Mouse (Mus musculus): ENCODE results near the gene Stard3nl. TPM values are rescaled to one million over a fixed set of nuclear protein-coding genes. Genes with fewer than 3 reads are reported as not detected.

Gene Stard3nl
- polyA plus RNA-seq, 1 experiment from 2014 or later: 219 TPM

- H3K9me3 ChIP-seq (replicated peaks): no peaks in the 10 kb centered on the region
- WGBS: 78% methylated on average over 6 of the region's 6 CpGs
- H3K9ac ChIP-seq (replicated peaks): no peak overlapping the region
- H3K4me3 ChIP-seq (replicated peaks): no peak overlapping the region
- no peaks in the 10 kb centered on the region for H3K27me3 ChIP-seq (replicated peaks)
- peaks cover 3% of the 10 kb centered on the region; the same call in 1 of the 2 replicates for H3K4me1 ChIP-seq
- no peak for ATAC-seq (ENCODE audit: low FRiP score)
- no peak overlapping the region for H3K27ac ChIP-seq (replicated peaks)
- no peak overlapping the region for H3K4me2 ChIP-seq
- H3K36me3 ChIP-seq: peaks cover 9% of the 10 kb centered on the region
These were observed 16.3 kb downstream of the Stard3nl start for GRCm38 (mm10) chr13:19379313-19379712.

- ATAC-seq (ENCODE audit: low FRiP score): no peak
- H3K36me3 ChIP-seq: peaks cover 62% of the 10 kb centered on the region
- WGBS: 23% methylated on average over 8 of the region's 8 CpGs
These were observed 23.4 kb downstream of the Stard3nl start for GRCm38 (mm10) chr13:19372133-19372729.

GRCm38 (mm10) chr13:19368817-19369216 lies 26.8 kb downstream of the Stard3nl start:
- no peak overlapping the region for H3K4me3 ChIP-seq (replicated peaks)
- H3K9me3 ChIP-seq (replicated peaks): no peaks in the 10 kb centered on the region
- ATAC-seq (ENCODE audit: low FRiP score): no peak
- H3K4me1 ChIP-seq: no peaks in the 10 kb centered on the region
- H3K27ac ChIP-seq (replicated peaks): no peak overlapping the region
- 87% methylated on average over 6 of the region's 6 CpGs for WGBS
- no peak overlapping the region for H3K9ac ChIP-seq (replicated peaks)
- H3K27me3 ChIP-seq (replicated peaks): no peaks in the 10 kb centered on the region
- H3K4me2 ChIP-seq: no peak overlapping the region
- H3K36me3 ChIP-seq: peaks cover 62% of the 10 kb centered on the region

More at GRCm38 (mm10) chr13:19372133-19372729, 23.4 kb downstream of the Stard3nl start:
- no peak overlapping the region for H3K4me3 ChIP-seq (replicated peaks)
- no peak overlapping the region for H3K27ac ChIP-seq (replicated peaks)
- no peak overlapping the region for H3K9ac ChIP-seq (replicated peaks)
- H3K27me3 ChIP-seq (replicated peaks): no peaks in the 10 kb centered on the region
- H3K4me2 ChIP-seq: no peak overlapping the region
- no peaks in the 10 kb centered on the region for H3K4me1 ChIP-seq
- no peaks in the 10 kb centered on the region for H3K9me3 ChIP-seq (replicated peaks)

GRCm38 (mm10) chr13:19367536-19367935 lies 28.1 kb downstream of the Stard3nl start:
- no peaks in the 10 kb centered on the region for H3K27me3 ChIP-seq (replicated peaks)
- no peak overlapping the region for H3K4me2 ChIP-seq
- H3K36me3 ChIP-seq: peaks cover 58% of the 10 kb centered on the region
- WGBS: 65% methylated on average over 7 of the region's 7 CpGs
- no peak overlapping the region for H3K9ac ChIP-seq (replicated peaks)
- H3K27ac ChIP-seq (replicated peaks): no peak overlapping the region
- no peaks in the 10 kb centered on the region for H3K4me1 ChIP-seq
- H3K9me3 ChIP-seq (replicated peaks): no peaks in the 10 kb centered on the region
- ATAC-seq (ENCODE audit: low FRiP score): no peak
- H3K4me3 ChIP-seq (replicated peaks): no peak overlapping the region

- ATAC-seq (ENCODE audit: low FRiP score): no peak
- Histone ChIP-seq H3K4me2 (no peak overlapping the region), H3K4me3 (replicated peaks) (no peak overlapping the region), H3K27me3 (replicated peaks) (no peaks in the 10 kb centered on the region), H3K9ac (replicated peaks) (no peak overlapping the region), H3K27ac (replicated peaks) (no peak overlapping the region), H3K9me3 (replicated peaks) (no peaks in the 10 kb centered on the region), H3K4me1 (no peaks in the 10 kb centered on the region), H3K36me3 (peaks cover 51% of the 10 kb centered on the region)
- 89% methylated on average over 2 of the region's 2 CpGs for WGBS
These were observed 28.7 kb downstream of the Stard3nl start for GRCm38 (mm10) chr13:19366866-19367265.

GRCm38 (mm10) chr13:19365596-19365995 lies 30.0 kb downstream of the Stard3nl start:
- no peaks in the 10 kb centered on the region for H3K4me1 ChIP-seq
- H3K4me2 ChIP-seq: no peak overlapping the region
- no peaks in the 10 kb centered on the region for H3K9me3 ChIP-seq (replicated peaks)
- no peak overlapping the region for H3K9ac ChIP-seq (replicated peaks)
- H3K36me3 ChIP-seq: peaks cover 43% of the 10 kb centered on the region
- WGBS: 30% methylated on average over 4 of the region's 4 CpGs
- no peaks in the 10 kb centered on the region for H3K27me3 ChIP-seq (replicated peaks)
- peak; percentile 82 for ATAC-seq (ENCODE audit: low FRiP score)
- H3K27ac ChIP-seq (replicated peaks): no peak overlapping the region
- no peak overlapping the region for H3K4me3 ChIP-seq (replicated peaks)

- no peak overlapping the region for H3K4me2 ChIP-seq
- peaks cover 34% of the 10 kb centered on the region for H3K36me3 ChIP-seq
- ATAC-seq (ENCODE audit: low FRiP score): no peak
- H3K27me3 ChIP-seq (replicated peaks): no peaks in the 10 kb centered on the region
- no peak overlapping the region for H3K27ac ChIP-seq (replicated peaks)
- 83% methylated on average over 11 of the region's 11 CpGs for WGBS
- H3K9me3 ChIP-seq (replicated peaks): no peaks in the 10 kb centered on the region
- no peaks in the 10 kb centered on the region for H3K4me1 ChIP-seq
- H3K9ac ChIP-seq (replicated peaks): no peak overlapping the region
- no peak overlapping the region for H3K4me3 ChIP-seq (replicated peaks)
These were observed 31.3 kb downstream of the Stard3nl start for GRCm38 (mm10) chr13:19364245-19364772.

GRCm38 (mm10) chr13:19362358-19362757 lies 33.2 kb downstream of the Stard3nl start:
- no peak for ATAC-seq (ENCODE audit: low FRiP score)
- Histone ChIP-seq H3K4me3 (replicated peaks) (no peak overlapping the region), H3K4me2 (no peak overlapping the region), H3K4me1 (no peaks in the 10 kb centered on the region), H3K36me3 (peaks cover 33% of the 10 kb centered on the region), H3K9ac (replicated peaks) (no peak overlapping the region), H3K9me3 (replicated peaks) (no peaks in the 10 kb centered on the region), H3K27ac (replicated peaks) (no peak overlapping the region), H3K27me3 (replicated peaks) (no peaks in the 10 kb centered on the region)
- 59% methylated on average over 6 of the region's 6 CpGs for WGBS

- ATAC-seq (ENCODE audit: low FRiP score): no peak
- Histone ChIP-seq H3K4me3 (replicated peaks) (no peak overlapping the region), H3K9ac (replicated peaks) (no peak overlapping the region), H3K4me2 (no peak overlapping the region), H3K9me3 (replicated peaks) (no peaks in the 10 kb centered on the region), H3K36me3 (peaks cover 27% of the 10 kb centered on the region), H3K4me1 (no peaks in the 10 kb centered on the region), H3K27me3 (replicated peaks) (no peaks in the 10 kb centered on the region), H3K27ac (replicated peaks) (no peak overlapping the region)
- 71% methylated on average over 5 of the region's 5 CpGs for WGBS
These were observed 37.6 kb downstream of the Stard3nl start for GRCm38 (mm10) chr13:19358027-19358426.

GRCm38 (mm10) chr13:19357301-19357700 lies 38.3 kb downstream of the Stard3nl start:
- no peak overlapping the region for H3K4me2 ChIP-seq
- no peak overlapping the region for H3K9ac ChIP-seq (replicated peaks)
- H3K36me3 ChIP-seq: peaks cover 27% of the 10 kb centered on the region
- H3K27me3 ChIP-seq (replicated peaks): no peaks in the 10 kb centered on the region
- H3K27ac ChIP-seq (replicated peaks): no peak overlapping the region
- no peak overlapping the region for H3K4me3 ChIP-seq (replicated peaks)
- no peak for ATAC-seq (ENCODE audit: low FRiP score)
- H3K9me3 ChIP-seq (replicated peaks): no peaks in the 10 kb centered on the region
- no peaks in the 10 kb centered on the region for H3K4me1 ChIP-seq
- 86% methylated on average over 7 of the region's 7 CpGs for WGBS

- 58% methylated on average over 5 of the region's 5 CpGs for WGBS
- no peak overlapping the region for H3K9ac ChIP-seq (replicated peaks)
- no peak overlapping the region for H3K4me2 ChIP-seq
- H3K27me3 ChIP-seq (replicated peaks): no peaks in the 10 kb centered on the region
- H3K4me3 ChIP-seq (replicated peaks): no peak overlapping the region
- no peaks in the 10 kb centered on the region for H3K4me1 ChIP-seq
- peaks cover 27% of the 10 kb centered on the region for H3K36me3 ChIP-seq
- H3K9me3 ChIP-seq (replicated peaks): no peaks in the 10 kb centered on the region
- ATAC-seq (ENCODE audit: low FRiP score): no peak; the same call in 1 of the 2 replicates
- H3K27ac ChIP-seq (replicated peaks): no peak overlapping the region
These were observed 38.9 kb downstream of the Stard3nl start for GRCm38 (mm10) chr13:19356720-19357119.

GRCm38 (mm10) chr13:19356120-19356519 lies 39.5 kb downstream of the Stard3nl start:
- no peak for ATAC-seq (ENCODE audit: low FRiP score)
- H3K9ac ChIP-seq (replicated peaks): no peak overlapping the region
- H3K4me1 ChIP-seq: no peaks in the 10 kb centered on the region
- no peak overlapping the region for H3K4me2 ChIP-seq
- no peaks in the 10 kb centered on the region for H3K9me3 ChIP-seq (replicated peaks)
- 69% methylated on average over 7 of the region's 7 CpGs for WGBS
- H3K4me3 ChIP-seq (replicated peaks): no peak overlapping the region
- no peak overlapping the region for H3K27ac ChIP-seq (replicated peaks)
- peaks cover 27% of the 10 kb centered on the region for H3K36me3 ChIP-seq
- H3K27me3 ChIP-seq (replicated peaks): no peaks in the 10 kb centered on the region
